In genomic region chr13:25115429-25115881, GRCm38 (mm10) we compare ENCODE assay signal across 8 mouse cellular contexts. TPM values are rescaled to one million over a fixed set of nuclear protein-coding genes. Genes with fewer than 3 reads are reported as not detected.
A peak's percentile ranks its signal among the peaks of the same experiment; 100 is the strongest.
DNase-seq lines count a peak whose midpoint lies in the region; ATAC-seq lines count a peak whose summit lies in the region.

No protein-coding gene starts in this region.

- H3K27ac ChIP-seq in embryonic facial prominence, embryonic 14.5 days (replicated peaks; ENCODE audit: low read depth, low read length) = no peak overlapping the region
- H3K27ac ChIP-seq in liver, embryonic 11.5 days (ENCODE audit: low read depth, low read length) = no peak overlapping the region
- no peak overlapping the region for H3K27ac ChIP-seq in neural tube, embryonic 13.5 days (replicated peaks)

- H3K4me1 ChIP-seq in embryonic facial prominence, embryonic 14.5 days (ENCODE audit: control insufficient read depth, insufficient read depth, low read length) = no peaks in the 10 kb centered on the region
- H3K4me1 ChIP-seq in liver, embryonic 11.5 days (replicated peaks; ENCODE audit: control insufficient read depth, insufficient read depth, low read length) = no peaks in the 10 kb centered on the region
- peaks cover 7% of the 10 kb centered on the region for H3K4me1 ChIP-seq in neural tube, embryonic 13.5 days (replicated peaks)

- H3K4me3 ChIP-seq in embryonic facial prominence, embryonic 14.5 days (ENCODE audit: low read depth, low read length) = peak overlapping the region; percentile 42
- H3K4me3 ChIP-seq in liver, embryonic 11.5 days (ENCODE audit: low read depth, low read length) = peak overlapping the region; percentile 39
- H3K4me3 ChIP-seq in neural tube, embryonic 13.5 days = peak overlapping the region; percentile 38

- H3K36me3 ChIP-seq in embryonic facial prominence, embryonic 14.5 days (ENCODE audit: control insufficient read depth, insufficient read depth, low read length) = no peaks in the 10 kb centered on the region
- H3K36me3 ChIP-seq in liver, embryonic 11.5 days (ENCODE audit: control insufficient read depth, insufficient read depth, low read length) = no peaks in the 10 kb centered on the region
- H3K36me3 ChIP-seq in neural tube, embryonic 13.5 days = no peaks in the 10 kb centered on the region

- H3K4me2 ChIP-seq in embryonic facial prominence, embryonic 14.5 days (ENCODE audit: low read depth, low read length) = peak overlapping the region; percentile 70
- peak overlapping the region; percentile 64 for H3K4me2 ChIP-seq in liver, embryonic 11.5 days
- peak overlapping the region; percentile 71 for H3K4me2 ChIP-seq in neural tube, embryonic 13.5 days

- H3K9me3 ChIP-seq in embryonic facial prominence, embryonic 14.5 days (ENCODE audit: control insufficient read depth, low read length) = no peaks in the 10 kb centered on the region
- H3K9me3 ChIP-seq in liver, embryonic 11.5 days (ENCODE audit: control insufficient read depth, low read length) = no peaks in the 10 kb centered on the region
- H3K9me3 ChIP-seq in neural tube, embryonic 13.5 days = no peaks in the 10 kb centered on the region

- peak overlapping the region; percentile 59 for H3K9ac ChIP-seq in embryonic facial prominence, embryonic 14.5 days (ENCODE audit: low read depth, low read length)
- H3K9ac ChIP-seq in liver, embryonic 11.5 days (ENCODE audit: low read depth, low read length) = peak overlapping the region; percentile 5; the same call in 1 of the 2 replicates
- H3K9ac ChIP-seq in neural tube, embryonic 13.5 days = peak overlapping the region; percentile 63

- intact Hi-C loops in heart, postnatal 10 days (cut with DNase I) = no loop called here

- peak; percentile 24 for DNase-seq in urinary bladder, adult 2 months (ENCODE audit: low spot score)
- no peak for DNase-seq in urinary bladder, postnatal 4 days (ENCODE audit: low spot score in 2 of 2)
- peak; percentile 61 for DNase-seq in embryonic facial prominence, embryonic 14.5 days (ENCODE audit: low spot score)
- peak; percentile 32 to 52 for DNase-seq in heart, postnatal 10 days
- peak; percentile 88 to 91 for DNase-seq in kidney, postnatal 36 days
- peak; percentile 30 for DNase-seq in liver, embryonic 11.5 days (ENCODE audit: low spot score)
- DNase-seq in T-cell, adult 2 months (ENCODE audit: low spot score) = no peak

- WGBS in embryonic facial prominence, embryonic 14.5 days = 38% methylated on average over 12 of the region's 12 CpGs
- 31% methylated on average over 12 of the region's 12 CpGs for WGBS in liver, embryonic 11.5 days
- WGBS in neural tube, embryonic 13.5 days = 15% methylated on average over 12 of the region's 12 CpGs

- no peaks in the 10 kb centered on the region; the same call in 1 of the 2 replicates for H3K27me3 ChIP-seq in embryonic facial prominence, embryonic 14.5 days (replicated peaks; ENCODE audit: control insufficient read depth, insufficient read depth, low read length)
- no peaks in the 10 kb centered on the region for H3K27me3 ChIP-seq in liver, embryonic 11.5 days (replicated peaks; ENCODE audit: control insufficient read depth, insufficient read depth, low read length)
- peaks cover 4% of the 10 kb centered on the region; the same call in 1 of the 2 replicates for H3K27me3 ChIP-seq in neural tube, embryonic 13.5 days

- ATAC-seq in embryonic facial prominence, embryonic 14.5 days (ENCODE audit: low read depth) = peak; percentile 92
- ATAC-seq in liver, embryonic 11.5 days (replicated peaks; ENCODE audit: low FRiP score) = peak; percentile 77
- peak; percentile 92 for ATAC-seq in neural tube, embryonic 13.5 days (ENCODE audit: low read depth)

RNA-seq across cellular contexts. Expression of gene Dcdc2a, which starts 59.7 kb away (rescaled TPM):
- 0.40 and 0.50 TPM in 2 replicates for polyA plus RNA-seq in urinary bladder, adult 2 months (2012; rRNA removed)
- polyA plus RNA-seq in embryonic facial prominence, embryonic 14.5 days (2014; fragmentation: Nextera tagmentation; extraction: Ambion mirVana) = 0.69 and 1.7 TPM in 2 replicates
- total RNA-seq in heart, postnatal 10 days (2021) = under 1 TPM in 1 of 2 experiments, not detected in 1; 0.14 TPM
- polyA plus RNA-seq in liver, embryonic 11.5 days (2014; fragmentation: Nextera tagmentation; extraction: Ambion mirVana) = 0.30 and 0.48 TPM in 2 replicates
- 0.82 and 1.8 TPM in 2 replicates for polyA plus RNA-seq in neural tube, embryonic 13.5 days (2015; fragmentation: Nextera tagmentation; extraction: Ambion mirVana)

Comparison
In these comparisons a context has a peak if more than half of its experiments do, and no peak if none do; other contexts are left out.
1. DNase-seq: peak in urinary bladder, adult 2 months (single experiment), embryonic facial prominence, embryonic 14.5 days (single experiment), heart, postnatal 10 days (2 of 2), kidney, postnatal 36 days (2 of 2) and liver, embryonic 11.5 days (single experiment); none in urinary bladder, postnatal 4 days (0 of 2) and T-cell, adult 2 months (single experiment).
2. H3K9ac ChIP-seq: peak in every context shown above with its lines; median percentile 63 in neural tube, embryonic 13.5 days; 59 in embryonic facial prominence, embryonic 14.5 days; 5 in liver, embryonic 11.5 days.
3. Peak in every context shown above with its lines, with median percentiles within 50 percentile points of each other: ATAC-seq, H3K4me2 ChIP-seq and H3K4me3 ChIP-seq.